Mouse (Mus musculus) heart, embryonic 11.5 days (tissue): ENCODE results near the gene Pak6. TPM values are rescaled to one million over a fixed set of nuclear protein-coding genes. Genes with fewer than 3 reads are reported as not detected.

ENCODE experiments used
- ATAC-seq: fragments of 200-750 bp; cut with Nextera tagmentation; replicated peaks from 2 replicates; pipeline ENCODE4 v1.8.0; 2017; ENCODE audit warnings: moderate library complexity; ENCODE audit not compliant: insufficient number of reproducible peaks, low FRiP score, low TSS enrichment
- H3K27ac ChIP-seq: fragments of 300-500 bp; sonication (generic); 2 replicates; pipeline ENCODE4 v1.5.1; 2014; ENCODE audit warnings: mild to moderate bottlenecking, low read depth, low read length
- H3K27me3 ChIP-seq: fragments of 300-500 bp; sonication (generic); 2 replicates; pipeline ENCODE4 v1.6.1; 2014; ENCODE audit warnings: mild to moderate bottlenecking, low read length, mixed read lengths; ENCODE audit not compliant: control insufficient read depth, insufficient read depth
- H3K36me3 ChIP-seq: fragments of 300-500 bp; sonication (generic); 2 replicates; pipeline ENCODE4 v1.6.1; 2014; ENCODE audit warnings: mild to moderate bottlenecking, low read length, moderate library complexity, mixed read lengths; ENCODE audit not compliant: control insufficient read depth, insufficient read depth
- H3K4me1 ChIP-seq: fragments of 300-500 bp; sonication (generic); 2 replicates; pipeline ENCODE4 v1.6.1; 2014; ENCODE audit warnings: low read length; ENCODE audit not compliant: control insufficient read depth, insufficient read depth
- H3K4me2 ChIP-seq: fragments of 300-500 bp; sonication (generic); 2 replicates; pipeline ENCODE4 v1.6.1; 2014; ENCODE audit warnings: mild to moderate bottlenecking, moderate library complexity
- H3K4me3 ChIP-seq: fragments of 300-500 bp; sonication (generic); 2 replicates; pipeline ENCODE4 v1.5.1; 2014; ENCODE audit warnings: low read depth, low read length
- H3K9ac ChIP-seq: fragments of 300-500 bp; sonication (generic); 2 replicates; pipeline ENCODE4 v1.6.1; 2014; ENCODE audit warnings: mild to moderate bottlenecking, low read depth, low read length, moderate library complexity
- H3K9me3 ChIP-seq: fragments of 300-500 bp; sonication (generic); replicated peaks from 2 replicates; pipeline ENCODE4 v1.6.1; 2016; ENCODE audit warnings: low read length; ENCODE audit not compliant: control insufficient read depth
- WGBS: fragments of 180-500 bp; shearing (Covaris S2); extraction: QIAGEN DNeasy Blood & Tissue Kit; methylation state at CpG from one replicate; pipeline ENCODE4 v1.1.7; 2014; ENCODE audit not compliant: insufficient replicate concordance; 5-methylcytosine and 5-hydroxymethylcytosine counted together
- polyA plus RNA-seq: library from polyadenylated mRNA; unstranded; fragments of >200 nt; fragmentation: Nextera tagmentation; extraction: Ambion mirVana; gene quantifications from 2 replicates; pipeline ENCODE4 v1.2.1, GENCODE M21; 2014

Gene Pak6
- polyA plus RNA-seq, 1 experiment from 2014 or later, result 3.0 TPM

DNA sequence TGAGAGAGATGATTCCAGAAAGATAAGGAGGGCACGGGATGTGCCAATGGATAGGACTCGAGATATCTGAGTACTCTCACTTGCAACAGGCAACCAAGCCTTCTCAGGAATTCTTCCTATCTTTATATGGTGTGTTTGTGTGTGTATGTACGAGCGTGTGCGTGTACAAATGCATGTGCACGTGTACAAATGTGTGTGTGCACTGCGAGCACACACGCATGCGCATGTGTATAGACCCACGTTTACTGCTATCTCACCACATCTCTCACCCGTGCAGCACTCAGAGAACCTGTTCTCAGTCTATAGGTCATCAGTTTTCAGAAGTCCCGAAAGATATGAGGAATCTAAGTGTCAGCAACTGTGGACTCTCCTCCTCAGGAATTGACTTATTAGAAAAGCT lies 3.6 kb upstream of the Pak6 start:
- Histone ChIP-seq H3K27ac (peak overlapping the region; percentile 88), H3K9me3 (no peaks in the 10 kb centered on the region), H3K36me3 (no peaks in the 10 kb centered on the region), H3K4me3 (peak overlapping the region; percentile 41), H3K4me2 (peak overlapping the region; percentile 72), H3K4me1 (peaks cover 32% of the 10 kb centered on the region), H3K9ac (peak overlapping the region; percentile 68; the same call in 1 of the 2 replicates), H3K27me3 (peaks cover 11% of the 10 kb centered on the region)
- ATAC-seq, result no peak
- WGBS, result 65% methylated on average over 12 of the region's 12 CpGs

DNA sequence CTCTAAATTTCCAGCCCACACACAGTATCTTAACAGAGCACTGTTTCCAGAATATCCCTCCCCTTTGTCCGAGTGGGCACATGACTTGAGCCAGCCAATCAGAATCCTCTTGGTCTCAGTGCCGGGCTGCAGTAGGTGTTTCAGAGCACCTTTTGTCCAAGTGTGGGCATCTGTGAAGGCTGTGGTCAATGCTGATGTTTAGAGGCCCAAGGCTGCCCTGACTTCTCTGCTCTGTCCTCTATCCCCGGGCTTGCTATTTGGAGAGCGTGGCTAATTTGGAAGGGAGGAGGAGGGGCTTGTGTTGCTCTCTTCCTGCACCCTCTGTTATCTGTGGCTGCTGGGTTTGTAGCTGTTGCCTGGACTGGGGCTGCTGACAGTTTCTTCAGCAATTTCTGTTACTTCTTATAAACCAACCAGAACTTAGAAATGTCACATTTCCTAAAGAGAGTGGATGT lies 3.1 kb upstream of the Pak6 start:
- H3K4me3 ChIP-seq, result peak overlapping the region; percentile 41
- H3K4me1 ChIP-seq, result peaks cover 35% of the 10 kb centered on the region
- 0% methylated on average over 4 of the region's 4 CpGs for WGBS
- peak; percentile 68; the same call in 1 of the 2 replicates for ATAC-seq
- peak overlapping the region; percentile 72 for H3K4me2 ChIP-seq
- peaks cover 11% of the 10 kb centered on the region for H3K27me3 ChIP-seq
- H3K36me3 ChIP-seq, result no peaks in the 10 kb centered on the region
- H3K9me3 ChIP-seq, result no peaks in the 10 kb centered on the region
- H3K27ac ChIP-seq, result peak overlapping the region; percentile 88
- H3K9ac ChIP-seq, result peak overlapping the region; percentile 68

DNA sequence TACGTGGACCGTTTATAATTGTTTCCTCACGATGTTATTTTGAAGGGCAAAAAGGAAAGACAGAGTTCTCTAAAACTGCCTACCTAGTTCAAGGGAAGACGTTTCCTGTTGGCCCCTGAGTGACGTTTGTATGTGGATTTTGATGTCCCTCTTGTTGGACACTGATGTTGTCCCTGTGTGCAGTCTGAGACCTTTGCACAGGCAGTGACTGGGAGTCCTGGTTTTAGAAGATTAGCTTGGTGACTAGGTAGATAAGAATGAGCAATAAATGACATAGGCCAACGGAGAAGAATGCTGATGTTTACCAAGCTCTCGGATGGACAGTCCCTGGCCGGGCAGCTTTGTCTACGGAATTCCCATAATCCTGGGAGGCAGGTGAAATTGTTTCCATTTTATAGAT lies 1.2 kb upstream of the Pak6 start:
- no peaks in the 10 kb centered on the region for H3K36me3 ChIP-seq
- peaks cover 11% of the 10 kb centered on the region for H3K27me3 ChIP-seq
- ATAC-seq, result no peak
- H3K4me2 ChIP-seq, result peak overlapping the region; percentile 6; the same call in 1 of the 2 replicates
- 76% methylated on average over 9 of the region's 9 CpGs for WGBS
- H3K9me3 ChIP-seq, result no peaks in the 10 kb centered on the region
- H3K4me1 ChIP-seq, result peaks cover 38% of the 10 kb centered on the region
- H3K27ac ChIP-seq, result no peak overlapping the region
- no peak overlapping the region for H3K9ac ChIP-seq
- H3K4me3 ChIP-seq, result no peak overlapping the region

DNA sequence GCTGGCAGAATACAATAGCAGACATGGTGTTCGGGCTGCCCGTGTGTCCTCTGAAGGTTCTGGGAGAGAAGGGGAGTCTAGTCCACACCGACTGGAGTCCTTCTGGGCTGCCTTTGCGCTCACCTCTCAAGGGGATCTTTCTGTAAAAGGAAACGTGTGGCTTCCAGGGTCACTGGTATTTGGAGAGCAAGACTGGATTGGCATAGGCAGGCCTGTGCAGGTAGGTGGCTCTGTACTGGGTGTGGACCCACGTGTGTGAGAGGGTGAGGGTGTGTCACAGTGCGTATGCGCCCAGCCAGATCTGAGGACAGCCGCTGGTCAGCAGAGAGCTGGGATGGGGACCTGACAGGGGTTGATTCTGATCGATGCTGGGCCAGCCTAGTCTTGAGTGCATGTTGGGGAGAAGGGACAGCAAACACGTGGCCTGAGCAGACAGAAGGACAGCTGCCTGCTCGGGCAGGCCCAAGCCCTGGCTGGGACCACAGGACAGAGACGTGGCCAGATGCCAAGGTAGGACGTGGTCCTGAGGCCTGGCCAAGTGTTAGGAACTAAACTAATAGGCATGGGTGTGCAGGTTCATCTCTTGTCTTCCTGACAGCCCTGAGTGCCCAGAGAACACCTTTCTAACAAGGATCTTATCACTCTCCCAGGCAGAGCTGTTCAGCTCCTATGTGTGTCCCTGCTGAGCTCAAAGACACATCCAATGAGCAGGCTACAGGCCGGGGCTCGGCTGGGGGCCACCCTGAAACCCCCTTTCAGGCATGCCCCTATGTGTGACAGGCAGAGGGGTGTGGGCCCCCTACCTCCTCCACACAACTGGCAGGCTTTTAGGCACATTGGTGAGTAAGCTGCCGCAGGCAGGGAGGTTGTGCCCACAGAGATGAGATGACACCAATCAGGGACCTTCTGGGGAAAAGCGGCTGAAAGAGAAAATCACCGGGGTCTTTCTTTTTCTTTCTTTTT lies 982 bp downstream of the Pak6 start:
- Histone ChIP-seq H3K4me2 (peak overlapping the region; percentile 78), H3K27ac (no peak overlapping the region), H3K36me3 (no peaks in the 10 kb centered on the region), H3K27me3 (peaks cover 11% of the 10 kb centered on the region), H3K4me3 (peak overlapping the region; percentile 49), H3K4me1 (peaks cover 38% of the 10 kb centered on the region), H3K9me3 (no peaks in the 10 kb centered on the region), H3K9ac (peak overlapping the region; percentile 63)
- WGBS, result 45% methylated on average over 19 of the region's 19 CpGs
- ATAC-seq, result peak; percentile 74

DNA sequence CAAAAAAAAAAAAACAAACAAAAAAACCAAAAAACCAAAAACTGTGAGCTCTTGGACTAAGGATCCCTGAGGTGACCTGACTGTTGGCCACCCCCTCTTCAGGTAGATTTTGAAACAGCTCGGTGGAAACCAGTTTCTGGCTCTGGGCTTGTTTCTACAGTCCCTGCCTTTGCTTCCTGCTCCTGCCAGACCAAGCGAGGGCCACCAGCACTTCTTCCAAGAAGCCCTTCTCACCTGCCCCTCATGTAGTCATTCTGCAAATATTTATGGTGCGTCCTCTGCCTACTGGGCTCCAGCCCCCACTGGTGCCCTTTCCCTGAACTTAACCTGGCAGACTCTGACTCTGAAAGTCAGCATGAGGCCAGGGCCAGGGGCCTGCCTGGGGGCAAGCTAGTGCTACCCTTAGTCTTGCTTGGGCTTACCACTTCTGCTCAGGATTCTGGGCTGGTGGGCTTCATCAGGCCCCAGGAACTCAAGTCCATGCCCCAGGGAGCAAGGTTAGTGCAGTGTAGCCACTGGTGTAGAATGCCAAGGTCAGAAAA lies 1.9 kb downstream of the Pak6 start:
- H3K4me3 ChIP-seq, result no peak overlapping the region
- no peak overlapping the region for H3K4me2 ChIP-seq
- H3K36me3 ChIP-seq, result no peaks in the 10 kb centered on the region
- H3K27me3 ChIP-seq, result peaks cover 11% of the 10 kb centered on the region
- H3K9me3 ChIP-seq, result no peaks in the 10 kb centered on the region
- 58% methylated on average over 3 of the region's 3 CpGs for WGBS
- H3K4me1 ChIP-seq, result peaks cover 31% of the 10 kb centered on the region
- no peak for ATAC-seq
- no peak overlapping the region for H3K27ac ChIP-seq
- H3K9ac ChIP-seq, result no peak overlapping the region

DNA sequence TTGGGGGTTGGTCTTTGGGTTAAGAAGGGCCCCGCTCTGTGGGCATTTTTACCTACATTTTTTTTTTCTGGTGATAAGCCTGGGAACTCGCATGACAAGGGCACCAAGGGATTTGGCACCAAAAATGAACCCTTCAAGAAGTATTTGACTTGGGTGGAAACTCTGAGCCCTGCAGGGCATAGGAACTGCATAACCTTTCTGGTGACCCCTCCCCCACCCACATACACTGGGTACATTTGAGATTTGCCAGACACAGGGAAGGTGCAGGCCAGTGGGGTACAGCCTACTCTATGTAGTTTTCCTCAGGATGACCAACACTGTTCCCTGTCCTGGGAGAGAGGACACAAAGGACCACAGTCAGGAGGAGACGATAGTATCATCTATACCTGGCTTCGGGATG lies 2.5 kb downstream of the Pak6 start:
- H3K4me2 ChIP-seq, result no peak overlapping the region
- no peaks in the 10 kb centered on the region for H3K9me3 ChIP-seq
- no peak for ATAC-seq

DNA sequence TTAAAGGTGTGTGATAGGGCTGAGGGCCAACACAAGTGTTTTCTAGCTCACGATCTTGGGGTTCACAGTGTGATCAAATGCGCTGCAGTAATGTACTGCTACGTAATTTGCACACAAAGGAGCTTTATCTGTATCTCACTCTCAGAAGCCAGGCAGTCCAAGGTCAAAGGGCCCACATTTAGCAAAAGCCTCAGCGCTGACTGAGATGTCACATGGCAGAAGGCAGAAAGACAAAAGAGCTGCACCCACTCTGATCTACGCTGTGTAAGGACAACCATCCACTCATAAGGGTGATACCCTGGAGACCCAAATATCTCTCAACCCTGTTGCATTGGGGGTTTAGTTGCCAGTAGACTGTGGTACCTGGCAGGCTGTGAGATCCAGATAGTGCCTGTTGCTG lies 4.1 kb downstream of the Pak6 start:
- Histone ChIP-seq H3K4me1 (peaks cover 31% of the 10 kb centered on the region), H3K27ac (peak overlapping the region; percentile 22; the same call in 1 of the 2 replicates), H3K9me3 (no peaks in the 10 kb centered on the region), H3K36me3 (no peaks in the 10 kb centered on the region), H3K4me2 (no peak overlapping the region), H3K9ac (0 out of 2 replicates have a peak overlapping the region, but pooled peaks have one; percentile 22), H3K4me3 (no peak overlapping the region), H3K27me3 (peaks cover 22% of the 10 kb centered on the region)
- 34% methylated on average over 5 of the region's 5 CpGs for WGBS
- no peak for ATAC-seq

More for the DNA sequence above, 2.5 kb downstream of the Pak6 start:
- Histone ChIP-seq H3K27me3 (peaks cover 11% of the 10 kb centered on the region), H3K4me3 (no peak overlapping the region), H3K36me3 (no peaks in the 10 kb centered on the region), H3K27ac (no peak overlapping the region), H3K4me1 (peaks cover 31% of the 10 kb centered on the region), H3K9ac (no peak overlapping the region)
- 78% methylated on average over 4 of the region's 4 CpGs for WGBS

DNA sequence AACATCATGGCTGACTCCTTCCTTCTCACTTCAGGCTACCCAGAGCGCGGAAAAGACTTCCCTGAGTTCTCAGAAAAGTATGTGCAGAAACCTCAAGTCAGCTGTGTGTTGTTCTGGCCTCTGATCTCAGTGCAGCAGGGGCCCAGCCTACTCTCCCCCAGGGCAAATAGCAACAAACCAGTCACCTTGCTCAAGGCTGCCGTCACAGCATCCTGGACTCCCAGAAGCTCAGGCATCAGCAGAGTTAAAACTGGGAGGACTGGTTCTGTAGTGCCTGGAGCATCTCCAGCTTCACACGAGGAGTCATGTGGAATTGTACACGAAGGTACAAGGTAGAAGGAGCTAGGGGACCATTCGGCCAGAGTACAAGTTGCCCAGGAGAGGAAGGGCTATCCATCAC lies 6.1 kb downstream of the Pak6 start:
- Histone ChIP-seq H3K27me3 (peaks cover 30% of the 10 kb centered on the region), H3K27ac (no peak overlapping the region), H3K4me1 (peaks cover 20% of the 10 kb centered on the region), H3K9ac (no peak overlapping the region), H3K9me3 (no peaks in the 10 kb centered on the region), H3K36me3 (no peaks in the 10 kb centered on the region), H3K4me2 (no peak overlapping the region), H3K4me3 (no peak overlapping the region)
- ATAC-seq, result no peak
- 73% methylated on average over 6 of the region's 6 CpGs for WGBS
